Mouse (Mus musculus) cerebral cortex, adult 2 months (tissue): Measurements from ENCODE around the gene E130309D02Rik.

Experiments
- WGBS: fragments of 180-500 bp; shearing (Covaris S2); methylation state at CpG from one replicate; pipeline ENCODE4 v1.1.7; 2018; 5-methylcytosine and 5-hydroxymethylcytosine counted together

The E130309D02Rik gene

GRCm38 (mm10) chr5:143314730-143315513 is at the start of gene E130309D02Rik:
Gene E130309D02Rik (minus strand): TSS chr5:143315360.
- under 1% methylated on average over 100 of the region's 101 CpGs for WGBS

- 1% methylated on average over 47 of the region's 47 CpGs for WGBS
Measured at GRCm38 (mm10) chr5:143363678-143364615, 48.8 kb upstream of the E130309D02Rik start.

DNA sequence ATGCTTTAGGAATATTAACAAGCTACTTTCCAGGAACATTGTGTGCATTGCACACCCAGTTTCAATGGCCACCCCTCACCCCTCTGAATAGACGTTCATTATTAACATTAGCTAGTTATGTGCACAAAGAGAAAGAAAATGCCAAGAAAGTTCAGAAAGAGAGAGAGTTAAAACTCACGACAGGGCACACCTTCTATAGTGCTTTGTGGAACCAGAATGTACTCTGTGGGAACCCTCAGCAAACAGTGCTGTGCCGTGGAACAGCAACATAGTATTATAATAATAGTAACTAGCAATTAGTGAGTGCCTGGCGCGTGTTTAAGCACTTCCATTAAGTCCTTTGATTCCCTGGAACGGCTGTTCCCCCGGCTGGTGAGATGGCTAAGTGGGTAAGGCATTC is 46.3 kb upstream of the E130309D02Rik start:
- WGBS: 55% methylated on average over 7 of the region's 7 CpGs

DNA sequence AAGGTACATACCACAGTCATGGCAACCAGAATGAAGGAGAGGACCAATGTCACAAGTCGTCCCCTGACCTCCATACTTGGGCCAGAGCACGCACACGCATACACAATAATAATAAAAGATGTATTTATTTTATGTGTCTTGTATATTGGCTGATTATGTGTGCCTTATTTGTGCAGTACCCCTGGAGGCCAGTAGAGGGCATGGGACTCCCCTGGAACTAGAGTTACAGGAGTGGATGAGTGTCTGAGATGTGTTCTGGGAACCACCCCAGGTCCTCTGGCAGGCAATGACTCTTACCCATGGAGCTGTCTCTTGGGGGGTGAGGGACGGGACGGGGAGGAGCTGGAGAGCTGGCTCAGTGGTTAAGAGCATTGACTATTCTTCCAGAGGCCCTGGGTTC is 44.8 kb upstream of the E130309D02Rik start:
- WGBS: 76% methylated on average over 5 of the region's 5 CpGs

GRCm38 (mm10) chr5:143359263-143359662 is 44.1 kb upstream of the E130309D02Rik start:
- 32% methylated on average over 7 of the region's 7 CpGs for WGBS

DNA sequence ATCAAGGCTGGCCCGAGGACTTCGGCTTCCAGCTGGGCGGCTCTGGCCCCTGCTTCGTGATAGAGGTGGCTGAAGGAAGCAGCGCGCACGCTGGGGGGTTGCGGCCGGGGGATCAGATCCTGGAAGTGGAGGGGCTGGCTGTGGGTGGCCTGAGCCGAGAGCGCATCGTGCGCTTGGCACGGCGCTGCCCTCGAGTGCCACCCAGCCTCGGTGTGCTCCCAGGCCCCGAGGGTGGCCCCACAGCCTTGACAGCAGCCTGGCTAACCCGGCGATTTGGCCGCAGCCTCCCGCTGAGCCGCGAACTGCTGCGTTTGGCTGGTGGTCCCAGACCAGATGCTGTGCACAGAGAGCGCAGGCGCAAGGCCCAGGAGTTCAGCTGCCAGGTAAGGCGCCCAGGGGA is 42.4 kb upstream of the E130309D02Rik start:
- 18% methylated on average over 28 of the region's 28 CpGs for WGBS

DNA sequence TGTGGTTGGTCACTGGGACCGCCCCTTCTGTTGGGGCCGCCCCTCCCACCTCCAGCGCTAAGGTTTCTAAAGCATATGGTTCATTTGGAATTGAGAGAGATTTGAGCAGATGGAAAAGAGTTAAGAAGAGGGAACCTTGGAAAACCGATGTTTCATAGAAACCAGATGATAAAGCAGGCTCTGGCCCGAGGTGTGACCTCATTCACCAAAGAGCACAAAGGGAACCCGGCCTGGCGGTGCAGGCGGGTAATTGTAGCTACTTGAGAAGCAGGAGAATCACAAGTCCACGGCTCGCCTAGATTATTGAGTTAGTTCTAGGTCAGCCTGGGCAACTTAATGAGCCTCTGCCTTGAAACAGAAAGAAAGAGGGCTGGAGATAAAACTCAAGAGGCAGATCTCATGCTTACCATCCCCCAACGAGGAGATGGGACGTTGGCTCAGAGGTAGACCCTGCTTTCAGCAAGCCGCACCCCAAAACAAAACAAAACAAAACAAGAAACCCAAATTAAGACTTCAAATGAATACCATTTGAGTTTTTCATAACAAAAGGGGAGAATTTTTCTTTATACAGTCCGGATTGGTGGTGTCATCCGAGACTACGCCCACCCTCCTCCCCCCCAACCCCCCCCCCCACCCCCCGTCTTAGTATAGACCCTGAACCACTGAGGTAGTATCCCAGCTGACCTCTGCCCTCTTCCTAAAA is 41.7 kb upstream of the E130309D02Rik start, which contains the start of gene Grid2ip:
Gene Grid2ip, plus strand, starts transcription at position 653 of the 703 bp plus-strand sequence.
- WGBS: 29% methylated on average over 17 of the region's 17 CpGs

DNA sequence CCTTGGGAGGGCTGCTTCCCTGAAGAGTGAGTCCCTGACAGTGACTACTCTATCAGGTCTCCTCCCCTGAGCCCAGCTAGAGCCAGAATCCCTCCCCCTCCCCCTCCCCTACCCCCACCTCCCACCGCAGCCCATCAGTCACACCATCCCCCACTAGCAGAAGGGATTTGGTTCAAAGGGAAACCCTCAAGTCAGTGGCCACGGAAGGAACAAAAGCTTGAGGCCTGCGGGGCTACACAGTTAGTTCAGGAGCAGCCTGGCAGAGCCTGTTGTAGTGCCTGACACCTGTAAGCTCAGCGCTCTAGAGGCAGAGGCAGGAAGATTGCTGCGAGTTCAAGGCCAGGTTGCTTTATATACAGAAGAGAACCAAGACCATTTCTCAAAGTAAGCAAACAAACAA is 40.9 kb upstream of the E130309D02Rik start:
- 55% methylated on average over 5 of the region's 5 CpGs for WGBS

- WGBS: 48% methylated on average over 8 of the region's 8 CpGs
Measured at GRCm38 (mm10) chr5:143346367-143346766, 31.2 kb upstream of the E130309D02Rik start.

- WGBS: 53% methylated on average over 6 of the region's 6 CpGs
Measured at GRCm38 (mm10) chr5:143339603-143340002, 24.4 kb upstream of the E130309D02Rik start.

GRCm38 (mm10) chr5:143336559-143336958 is 21.4 kb upstream of the E130309D02Rik start:
- WGBS: 59% methylated on average over 6 of the region's 6 CpGs

- 77% methylated on average over 7 of the region's 7 CpGs for WGBS
Measured at GRCm38 (mm10) chr5:143335089-143335460, 19.9 kb upstream of the E130309D02Rik start.

- 53% methylated on average over 14 of the region's 14 CpGs for WGBS
Measured at GRCm38 (mm10) chr5:143334418-143335088, 19.4 kb upstream of the E130309D02Rik start.

DNA sequence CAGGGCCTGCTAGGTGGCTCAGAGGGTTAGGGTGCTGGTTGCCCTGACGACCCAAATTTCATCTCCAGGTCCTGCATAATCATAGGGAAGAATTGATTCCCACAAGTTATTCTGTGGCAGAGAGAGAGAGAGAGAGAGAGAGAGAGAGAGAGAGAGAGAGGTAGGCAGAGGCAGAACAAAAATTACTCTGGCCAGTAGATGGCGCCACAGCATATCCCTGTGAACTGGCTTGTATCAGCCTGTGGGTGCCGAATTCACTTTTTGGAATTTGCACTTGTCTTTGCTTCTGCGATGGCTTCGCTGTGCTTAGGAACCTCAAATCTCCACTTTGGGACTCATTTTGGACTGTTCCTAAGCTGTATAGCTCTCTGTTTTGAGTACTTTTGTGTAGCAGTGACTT is 18.7 kb upstream of the E130309D02Rik start:
- WGBS: 3% methylated on average over 5 of the region's 5 CpGs

GRCm38 (mm10) chr5:143328690-143329495 is 13.7 kb upstream of the E130309D02Rik start, which contains the start of gene Zdhhc4:
Gene Zdhhc4 (minus strand): TSS chr5:143329256.
- under 1% methylated on average over 57 of the region's 57 CpGs for WGBS

- WGBS: 86% methylated on average over 8 of the region's 8 CpGs
Measured at GRCm38 (mm10) chr5:143317288-143317610, 2.1 kb upstream of the E130309D02Rik start.

DNA sequence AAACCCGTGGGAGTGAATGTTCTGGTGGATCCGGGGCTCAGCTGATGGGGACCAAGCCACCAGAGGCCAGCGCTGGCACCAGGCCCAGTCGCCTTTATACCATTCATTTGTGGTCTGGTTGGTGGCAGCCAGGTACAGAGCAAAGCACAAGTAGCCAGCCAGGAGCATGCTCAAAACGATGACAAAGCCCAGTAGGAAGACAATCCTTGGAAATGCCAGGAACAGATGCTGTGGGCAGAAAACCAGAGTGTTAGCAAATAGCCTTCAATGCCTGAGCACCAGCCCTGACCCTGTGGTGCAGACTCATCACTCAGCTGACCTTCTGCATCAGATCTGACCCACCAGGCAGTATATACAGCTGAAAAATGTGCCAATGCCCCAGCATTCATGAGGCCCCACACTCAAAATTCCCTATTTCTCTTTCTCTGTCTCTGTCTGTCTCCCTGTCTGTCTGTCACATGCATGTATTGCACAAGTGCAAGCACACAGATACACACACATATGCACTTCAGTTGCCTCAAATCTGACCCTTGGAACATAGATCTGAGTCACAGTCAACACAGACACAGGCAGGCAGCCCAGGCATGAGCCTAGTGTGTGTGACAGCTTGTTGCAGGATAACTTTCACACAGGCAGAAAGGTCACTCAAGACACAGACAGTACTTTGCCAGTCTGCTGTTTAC is 1.6 kb upstream of the E130309D02Rik start:
- 71% methylated on average over 5 of the region's 5 CpGs for WGBS

DNA sequence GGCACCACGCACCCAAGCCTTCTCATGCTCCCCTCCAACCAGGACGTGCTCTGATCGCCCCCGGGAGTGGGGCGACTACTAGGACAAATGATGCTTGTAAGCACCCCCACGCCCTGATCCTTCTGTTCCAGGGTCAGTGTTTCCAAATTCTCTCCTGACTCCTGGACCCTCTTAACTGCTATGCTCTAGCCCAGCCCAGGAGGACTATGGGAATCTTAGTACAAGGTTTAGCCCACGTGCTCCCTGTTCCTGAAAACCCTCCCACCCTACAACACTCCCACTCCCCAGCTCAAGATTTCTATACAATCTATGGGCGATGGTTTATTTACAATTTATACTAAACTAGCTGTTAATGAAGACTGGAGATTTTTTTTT is 341 bp upstream of the E130309D02Rik start:
- WGBS: 17% methylated on average over 8 of the region's 8 CpGs

GRCm38 (mm10) chr5:143314183-143314729 is 904 bp downstream of the E130309D02Rik start:
- WGBS: 2% methylated on average over 16 of the region's 16 CpGs

DNA sequence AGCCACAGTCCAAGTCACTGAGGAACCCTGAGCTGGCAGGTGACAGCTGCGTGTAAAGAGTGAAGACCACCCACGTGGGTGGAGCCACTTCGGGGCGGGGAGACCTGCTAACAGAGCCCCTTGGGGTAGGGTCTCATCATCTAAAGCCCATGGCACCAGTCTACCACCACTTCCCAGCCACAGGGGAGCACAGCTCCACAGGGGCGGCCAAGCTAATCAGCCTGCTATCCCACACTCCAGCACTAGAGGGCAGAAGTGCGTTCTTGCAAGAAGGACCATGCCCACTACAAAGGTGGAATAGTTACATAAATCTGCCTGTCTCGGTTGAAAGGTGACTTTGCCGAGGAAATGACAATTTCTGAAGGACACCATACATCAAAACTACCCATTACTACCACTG is 3.3 kb downstream of the E130309D02Rik start:
- WGBS: 49% methylated on average over 8 of the region's 8 CpGs
